Mouse (Mus musculus): ENCODE measurements at regions not wholly inside any gene's neighbourhood (a gene's known extent, or its start where the extent isn't known, plus 50 kb on each side); places are given as distances from the start of the nearest gene placed in this dataset.

GRCm38 (mm10) chr10:126625466-126625865 lies 275.7 kb downstream of the Atp23 start:
- no peak for DNase-seq

GRCm38 (mm10) chr10:126620802-126621201 lies 280.4 kb downstream of the Atp23 start:
- no peak for DNase-seq

- DNase-seq, result no peak
Measured at GRCm38 (mm10) chr10:126619970-126620369, 281.2 kb downstream of the Atp23 start.

GRCm38 (mm10) chr10:126612226-126612625 lies 288.9 kb downstream of the Atp23 start:
- DNase-seq, result no peak

GRCm38 (mm10) chr10:126610506-126610905 lies 290.6 kb downstream of the Atp23 start:
- no peak for DNase-seq

GRCm38 (mm10) chr10:126599686-126600085 lies 301.5 kb downstream of the Atp23 start:
- no peak for DNase-seq

- DNase-seq, result no peak
Measured at GRCm38 (mm10) chr10:126568155-126568554, 333.0 kb downstream of the Atp23 start.

GRCm38 (mm10) chr10:126565326-126565725 lies 335.8 kb downstream of the Atp23 start:
- no peak for DNase-seq

GRCm38 (mm10) chr10:126555080-126555479 lies 346.1 kb downstream of the Atp23 start:
- DNase-seq, result no peak

- DNase-seq, result no peak
Measured at GRCm38 (mm10) chr10:126531950-126532349, 369.2 kb downstream of the Atp23 start.

- no peak for DNase-seq
Measured at GRCm38 (mm10) chr10:126531368-126531767, 369.8 kb downstream of the Atp23 start.

- no peak for DNase-seq
Measured at GRCm38 (mm10) chr10:126528801-126529200, 372.4 kb downstream of the Atp23 start.

- DNase-seq, result no peak
Measured at GRCm38 (mm10) chr10:126526186-126526585, 375.0 kb downstream of the Atp23 start.

- no peak for DNase-seq
Measured at GRCm38 (mm10) chr10:126521836-126522815, 379.0 kb downstream of the Atp23 start.

- peak; percentile 88 for DNase-seq
Measured at GRCm38 (mm10) chr10:126520973-126521372, 380.2 kb downstream of the Atp23 start.

- DNase-seq, result no peak
Measured at GRCm38 (mm10) chr10:126513185-126513584, 388.0 kb downstream of the Atp23 start.

- DNase-seq, result peak; percentile 82
Measured at GRCm38 (mm10) chr10:126511511-126511910, 389.6 kb downstream of the Atp23 start.

- no peak for DNase-seq
Measured at GRCm38 (mm10) chr10:126505988-126506387, 395.2 kb downstream of the Atp23 start.

GRCm38 (mm10) chr10:126502013-126502688 lies 399.0 kb downstream of the Atp23 start:
- no peak for DNase-seq

- DNase-seq, result no peak
Measured at GRCm38 (mm10) chr10:126498726-126499125, 402.4 kb downstream of the Atp23 start.

- DNase-seq, result no peak
Measured at GRCm38 (mm10) chr10:126493734-126494133, 407.4 kb downstream of the Atp23 start.

- DNase-seq, result no peak
Measured at GRCm38 (mm10) chr10:126492211-126492610, 408.9 kb downstream of the Atp23 start.

- DNase-seq, result no peak
Measured at GRCm38 (mm10) chr10:126485129-126485528, 416.0 kb downstream of the Atp23 start.

GRCm38 (mm10) chr10:126483479-126483878 lies 417.7 kb downstream of the Atp23 start:
- no peak for DNase-seq

Measured in cerebellum, adult 11-12 months (tissue).